Mouse (Mus musculus): ENCODE results near the gene Hspa2.

- TF ChIP-seq POLR2A (IDR thresholded peaks at IDR 0.05; ENCODE audit: insufficient read depth, low read depth, low read length) (no peak), CTCF (IDR thresholded peaks at IDR 0.05; ENCODE audit: insufficient read depth, low read depth, low read length) (no peak)
These were observed 11.0 kb upstream of the Hspa2 start for GRCm38 (mm10) chr12:76392979-76393378.

Data from olfactory bulb, adult 2 months (tissue).